Mouse (Mus musculus) hindbrain, embryonic 11.5 days (tissue): ENCODE results near the gene Ssbp4. TPM values are rescaled to one million over a fixed set of nuclear protein-coding genes. Genes with fewer than 3 reads are reported as not detected.
A peak's percentile ranks its signal among the peaks of the same experiment; 100 is the strongest.

Source experiments
- ATAC-seq: fragments of 200-750 bp; cut with Nextera tagmentation; 2 replicates; pipeline ENCODE4 v1.8.0; 2017; ENCODE audit warnings: mild to moderate bottlenecking, moderate TSS enrichment, moderate library complexity; ENCODE audit not compliant: low FRiP score
- DNase-seq: peaks from one replicate; pipeline ENCODE4 v3.0.0-alpha.2; 2015; ENCODE audit warnings: low spot score
- H3K27ac ChIP-seq: fragments of 300-500 bp; sonication (generic); 2 replicates; pipeline ENCODE4 v1.5.1; 2014; ENCODE audit warnings: mild to moderate bottlenecking, low read depth, low read length
- H3K27me3 ChIP-seq: fragments of 300-500 bp; sonication (generic); 2 replicates; pipeline ENCODE4 v1.6.1; 2014; ENCODE audit warnings: mild to moderate bottlenecking, low read length, moderate library complexity, mixed read lengths; ENCODE audit not compliant: control insufficient read depth, insufficient read depth
- H3K36me3 ChIP-seq: fragments of 300-500 bp; sonication (generic); 2 replicates; pipeline ENCODE4 v1.6.1; 2014; ENCODE audit warnings: mild to moderate bottlenecking, low read length, moderate library complexity, mixed read lengths; ENCODE audit not compliant: control insufficient read depth, insufficient read depth
- H3K4me1 ChIP-seq: fragments of 300-500 bp; sonication (generic); replicated peaks from 2 replicates; pipeline ENCODE4 v1.6.1; 2014; ENCODE audit warnings: low read length, mixed read lengths; ENCODE audit not compliant: control insufficient read depth, insufficient read depth
- H3K4me2 ChIP-seq: fragments of 300-500 bp; sonication (generic); replicated peaks from 2 replicates; pipeline ENCODE4 v1.6.1; 2014; ENCODE audit warnings: mild to moderate bottlenecking, low read depth, low read length
- H3K4me3 ChIP-seq: fragments of 300-500 bp; sonication (generic); 2 replicates; pipeline ENCODE4 v1.5.1; 2014; ENCODE audit warnings: low read depth, low read length
- H3K9ac ChIP-seq: fragments of 300-500 bp; sonication (generic); 2 replicates; pipeline ENCODE4 v1.6.1; 2014; ENCODE audit warnings: low read depth, low read length
- H3K9me3 ChIP-seq: fragments of 300-500 bp; sonication (generic); 2 replicates; pipeline ENCODE4 v1.6.1; 2016; ENCODE audit warnings: low read length; ENCODE audit not compliant: control insufficient read depth
- WGBS: fragments of 180-500 bp; shearing (Covaris S2); extraction: QIAGEN DNeasy Blood & Tissue Kit; methylation state at CpG from one replicate; pipeline ENCODE4 v1.1.7; 2014; 5-methylcytosine and 5-hydroxymethylcytosine counted together
- polyA plus RNA-seq: library from polyadenylated mRNA; unstranded; fragments of >200 nt; fragmentation: Nextera tagmentation; extraction: Ambion mirVana; gene quantifications from 2 replicates; pipeline ENCODE4 v1.2.1, GENCODE M21; 2014

Ssbp4 gene
- polyA plus RNA-seq = 126 and 129 TPM in 2 replicates

- peak within 1 kb of the TSS; percentile 91 for H3K4me2 ChIP-seq
- peaks cover 25% of the 10 kb centered on the region for H3K4me1 ChIP-seq
- H3K9ac ChIP-seq = peak within 1 kb of the TSS; percentile 87
- DNase-seq (no peak), ATAC-seq (no peak)
- no peaks in the 10 kb centered on the region for H3K9me3 ChIP-seq
- peak within 1 kb of the TSS; percentile 82 for H3K4me3 ChIP-seq
- WGBS = 7% methylated on average over 26 of the region's 26 CpGs
- no peaks in the 10 kb centered on the region for H3K27me3 ChIP-seq
- H3K27ac ChIP-seq = peak within 1 kb of the TSS; percentile 98
- H3K36me3 ChIP-seq = no peaks in the 10 kb centered on the region
Observed at GRCm38 (mm10) chr8:70608749-70609367, at the start of gene Ssbp4. Gene Ssbp4, minus strand, starts transcription at chr8:70608872.

- H3K9me3 ChIP-seq = no peaks in the 10 kb centered on the region
- no peak for ATAC-seq
- peaks cover 8% of the 10 kb centered on the region for H3K4me1 ChIP-seq
- peak overlapping the region; percentile 98 for H3K27ac ChIP-seq
- 0 out of 2 replicates have a peak, but pooled peaks cover 7% of the 10 kb centered on the region for H3K36me3 ChIP-seq
- H3K27me3 ChIP-seq = no peaks in the 10 kb centered on the region
- 71% methylated on average over 2 of the region's 2 CpGs for WGBS
- peak overlapping the region; percentile 79 for H3K4me3 ChIP-seq
- peak overlapping the region; percentile 56 for H3K4me2 ChIP-seq
- H3K9ac ChIP-seq = peak overlapping the region; percentile 84
- no peak for DNase-seq
Observed at GRCm38 (mm10) chr8:70657739-70658138, 49.1 kb upstream of the Ssbp4 start.

GRCm38 (mm10) chr8:70657214-70657613 is 48.5 kb upstream of the Ssbp4 start:
- Histone ChIP-seq H3K4me3 (peak overlapping the region; percentile 79; the same call in 1 of the 2 replicates), H3K9ac (peak overlapping the region; percentile 84), H3K4me1 (peaks cover 8% of the 10 kb centered on the region), H3K4me2 (peak overlapping the region; percentile 56), H3K27ac (peak overlapping the region; percentile 98), H3K36me3 (0 out of 2 replicates have a peak, but pooled peaks cover 7% of the 10 kb centered on the region), H3K9me3 (no peaks in the 10 kb centered on the region), H3K27me3 (no peaks in the 10 kb centered on the region)
- DNase-seq = no peak
- WGBS = 98% methylated on average over 3 of the region's 3 CpGs
- ATAC-seq = no peak

- 25% methylated on average over 13 of the region's 13 CpGs for WGBS
- Histone ChIP-seq H3K9ac (peak overlapping the region; percentile 84), H3K9me3 (no peaks in the 10 kb centered on the region), H3K27ac (peak overlapping the region; percentile 98), H3K4me3 (no peak overlapping the region), H3K36me3 (0 out of 2 replicates have a peak, but pooled peaks cover 7% of the 10 kb centered on the region), H3K27me3 (no peaks in the 10 kb centered on the region), H3K4me2 (peak overlapping the region; percentile 8), H3K4me1 (peaks cover 8% of the 10 kb centered on the region)
- ATAC-seq = peak; percentile 60
- peak; percentile 82 for DNase-seq
Observed at GRCm38 (mm10) chr8:70656193-70656790, 47.6 kb upstream of the Ssbp4 start.

GRCm38 (mm10) chr8:70655469-70655868 is 46.8 kb upstream of the Ssbp4 start:
- Histone ChIP-seq H3K27me3 (no peaks in the 10 kb centered on the region), H3K4me3 (no peak overlapping the region), H3K9me3 (no peaks in the 10 kb centered on the region), H3K36me3 (peaks cover 9% of the 10 kb centered on the region; the same call in 1 of the 2 replicates), H3K4me1 (peaks cover 8% of the 10 kb centered on the region), H3K9ac (peak overlapping the region; percentile 49), H3K4me2 (no peak overlapping the region; the same call in 1 of the 2 replicates), H3K27ac (peak overlapping the region; percentile 98)
- DNase-seq (peak; percentile 65), ATAC-seq (no peak)
- WGBS = 23% methylated on average over 2 of the region's 2 CpGs

GRCm38 (mm10) chr8:70654121-70654520 is 45.4 kb upstream of the Ssbp4 start:
- no peak overlapping the region for H3K9ac ChIP-seq
- peaks cover 8% of the 10 kb centered on the region for H3K4me1 ChIP-seq
- H3K36me3 ChIP-seq = peaks cover 15% of the 10 kb centered on the region; the same call in 1 of the 2 replicates
- H3K9me3 ChIP-seq = no peaks in the 10 kb centered on the region
- peak overlapping the region; percentile 98 for H3K27ac ChIP-seq
- no peaks in the 10 kb centered on the region for H3K27me3 ChIP-seq
- no peak for DNase-seq
- no peak overlapping the region for H3K4me2 ChIP-seq
- no peak overlapping the region for H3K4me3 ChIP-seq
- WGBS = 68% methylated on average over 1 of the region's 1 CpGs
- ATAC-seq = no peak

GRCm38 (mm10) chr8:70653226-70653625 is 44.6 kb upstream of the Ssbp4 start:
- Histone ChIP-seq H3K36me3 (peaks cover 15% of the 10 kb centered on the region; the same call in 1 of the 2 replicates), H3K27ac (no peak overlapping the region)

DNA sequence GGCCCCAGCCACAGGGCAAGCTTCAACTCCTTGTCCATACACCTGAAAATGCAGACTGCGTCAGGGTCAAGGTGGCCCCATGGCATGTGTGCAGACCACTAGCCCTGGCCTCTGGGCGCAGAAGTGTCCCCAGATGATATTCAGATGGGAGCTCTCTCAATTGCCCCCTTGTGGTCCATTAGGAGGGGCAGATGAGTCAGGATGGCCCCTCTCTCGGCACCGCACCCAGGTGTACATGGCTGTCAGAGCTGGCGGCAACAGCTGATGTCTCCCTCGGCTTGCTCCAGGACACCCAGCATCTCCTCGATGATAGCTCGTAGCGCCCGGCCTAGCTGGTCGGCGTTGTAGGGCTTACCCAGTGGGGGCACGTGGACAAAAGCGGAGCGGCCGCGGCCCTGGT is 41.7 kb upstream of the Ssbp4 start:
- Histone ChIP-seq H3K36me3 (peaks cover 15% of the 10 kb centered on the region; the same call in 1 of the 2 replicates), H3K9ac (no peak overlapping the region), H3K4me3 (no peak overlapping the region), H3K4me1 (peaks cover 14% of the 10 kb centered on the region), H3K27ac (no peak overlapping the region), H3K27me3 (no peaks in the 10 kb centered on the region), H3K9me3 (no peaks in the 10 kb centered on the region), H3K4me2 (no peak overlapping the region)
- WGBS = 97% methylated on average over 17 of the region's 17 CpGs
- no peak for ATAC-seq
- no peak for DNase-seq

More at GRCm38 (mm10) chr8:70653226-70653625, 44.6 kb upstream of the Ssbp4 start:
- Histone ChIP-seq H3K9me3 (no peaks in the 10 kb centered on the region), H3K9ac (no peak overlapping the region), H3K4me2 (no peak overlapping the region), H3K4me3 (no peak overlapping the region), H3K4me1 (peaks cover 8% of the 10 kb centered on the region), H3K27me3 (no peaks in the 10 kb centered on the region)
- DNase-seq = peak; percentile 63
- ATAC-seq = no peak
- WGBS = 55% methylated on average over 2 of the region's 2 CpGs
